Mouse (Mus musculus) E14TG2a.4 (cell line): Measurements from ENCODE around the gene Agpat2.

Experiments
- H3K27me3 ChIP-seq: 2 replicates; pipeline ENCODE4 v1.6.1; 2014; ENCODE audit warnings: low read length, control low read depth; ENCODE audit not compliant: insufficient read depth
- H3K36me3 ChIP-seq: 2 replicates; pipeline ENCODE4 v1.6.1; 2014; ENCODE audit warnings: low read length, control low read depth; ENCODE audit not compliant: insufficient read depth
- H3K4me1 ChIP-seq: replicated peaks from 2 replicates; pipeline ENCODE4 v1.6.1; 2014; ENCODE audit warnings: low read depth, low read length, control low read depth
- H3K4me3 ChIP-seq: replicated peaks from 2 replicates; pipeline ENCODE4 v1.5.1; 2014; ENCODE audit warnings: mild to moderate bottlenecking, low read length
- H3K9me3 ChIP-seq: 2 replicates; pipeline ENCODE4 v1.6.1; 2014; ENCODE audit warnings: low read length, control low read depth
- CTCF ChIP-seq: conservative IDR thresholded peaks from 2 replicates; pipeline ENCODE4 v1.5.1; 2014; ENCODE audit warnings: low read length
- NANOG ChIP-seq: IDR thresholded peaks from 2 replicates; pipeline ENCODE4 v1.6.1; 2014; ENCODE audit warnings: borderline replicate concordance, low read length, mixed read lengths
- POU5F1 ChIP-seq: IDR thresholded peaks from 2 replicates; pipeline ENCODE4 v1.6.1; 2014; ENCODE audit warnings: low read length, borderline replicate concordance

Agpat2 gene

DNA sequence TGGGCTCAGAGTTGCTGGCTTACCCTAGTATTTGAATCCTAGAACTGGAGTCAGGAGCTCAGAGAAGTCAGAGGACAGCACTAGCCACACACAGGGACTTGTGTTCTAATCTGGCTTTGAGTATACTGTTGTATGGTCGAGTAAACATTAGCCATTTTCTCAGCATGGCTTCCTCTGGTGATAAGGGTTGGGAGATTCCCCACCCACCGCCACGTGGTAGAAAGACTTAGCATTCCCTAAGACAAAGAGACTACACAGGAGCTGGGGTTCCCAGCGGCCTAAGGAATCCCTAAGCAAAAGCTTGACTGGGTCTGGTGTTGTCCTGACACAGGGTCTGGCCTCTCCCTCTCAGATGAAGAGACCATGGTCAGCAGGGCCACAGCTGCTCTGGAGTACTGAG is 27.8 kb downstream of the Agpat2 start:
- peaks cover 48% of the 10 kb centered on the region for H3K4me1 ChIP-seq
- no peaks in the 10 kb centered on the region for H3K36me3 ChIP-seq
- H3K9me3 ChIP-seq: no peaks in the 10 kb centered on the region
- TF ChIP-seq NANOG: no peak
- no peak for TF ChIP-seq POU5F1
- no peak overlapping the region; the same call in 1 of the 2 replicates for H3K4me3 ChIP-seq
- no peaks in the 10 kb centered on the region for H3K27me3 ChIP-seq

DNA sequence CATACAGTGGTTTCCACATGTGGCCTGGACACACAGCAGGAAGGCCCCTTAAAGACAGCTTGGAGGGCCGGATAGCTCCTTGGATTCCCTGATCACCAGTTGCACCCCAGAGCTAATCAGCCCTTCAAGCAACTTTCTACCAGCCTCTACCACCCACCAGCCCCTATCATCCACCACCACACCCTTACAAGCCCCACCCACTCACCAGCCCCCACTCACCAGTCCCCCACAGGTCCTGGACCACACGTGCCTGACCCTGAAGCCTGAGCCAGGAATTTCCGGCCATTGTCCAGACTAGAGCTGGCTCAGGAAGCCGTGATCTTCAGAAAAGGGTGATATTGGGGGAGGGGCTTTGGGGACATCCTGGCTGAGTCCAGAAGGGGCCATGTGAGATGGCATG is 28.4 kb downstream of the Agpat2 start:
- Histone ChIP-seq H3K4me1 (peaks cover 52% of the 10 kb centered on the region), H3K27me3 (no peaks in the 10 kb centered on the region), H3K36me3 (no peaks in the 10 kb centered on the region), H3K4me3 (no peak overlapping the region; the same call in 1 of the 2 replicates), H3K9me3 (no peaks in the 10 kb centered on the region)
- TF ChIP-seq NANOG: no peak
- no peak for TF ChIP-seq POU5F1
- no peak for TF ChIP-seq CTCF

DNA sequence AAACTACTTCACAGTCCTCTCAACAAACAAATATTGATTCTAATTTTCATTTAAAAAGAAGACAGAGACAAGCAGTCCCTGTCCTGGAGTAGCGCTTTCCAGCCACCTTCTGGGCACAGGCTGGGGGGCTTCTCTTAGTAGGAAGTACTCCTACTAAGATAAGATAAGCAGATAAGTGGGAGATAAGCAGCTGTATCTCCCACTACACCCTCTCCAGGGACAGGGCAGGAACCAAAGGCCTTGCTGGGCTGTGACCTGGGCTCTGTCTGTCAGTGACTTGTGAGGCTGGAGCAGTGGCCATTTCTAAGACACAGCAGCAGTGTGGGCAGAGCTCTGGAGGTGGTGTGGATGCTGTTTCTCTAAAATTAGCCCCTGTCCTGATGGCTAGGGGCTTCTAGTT is 28.8 kb downstream of the Agpat2 start:
- no peak for TF ChIP-seq POU5F1
- TF ChIP-seq NANOG: no peak
- no peak for TF ChIP-seq CTCF
- H3K9me3 ChIP-seq: no peaks in the 10 kb centered on the region
- peaks cover 57% of the 10 kb centered on the region for H3K4me1 ChIP-seq
- no peaks in the 10 kb centered on the region for H3K36me3 ChIP-seq
- no peaks in the 10 kb centered on the region for H3K27me3 ChIP-seq
- H3K4me3 ChIP-seq: no peak overlapping the region

DNA sequence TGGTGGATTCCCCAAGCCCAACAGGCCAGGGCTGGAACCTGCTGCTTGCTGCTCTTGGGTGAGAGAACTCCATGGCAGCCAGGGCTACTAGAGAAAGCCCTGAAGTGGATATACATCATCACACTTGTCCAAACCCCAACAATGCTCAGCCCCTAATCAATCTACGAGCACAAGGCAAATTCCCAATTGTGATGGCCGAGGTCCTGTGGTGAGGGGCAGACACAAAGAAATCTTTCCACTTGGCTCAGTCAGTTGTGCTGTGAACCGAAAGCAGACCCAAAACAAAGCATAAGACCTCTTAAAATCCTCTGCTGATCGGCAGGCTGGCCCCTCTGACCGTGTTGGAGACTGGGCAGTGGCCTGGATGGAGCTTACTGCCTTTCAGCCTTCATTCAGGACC is 29.4 kb downstream of the Agpat2 start:
- no peaks in the 10 kb centered on the region for H3K36me3 ChIP-seq
- peaks cover 62% of the 10 kb centered on the region for H3K4me1 ChIP-seq
- no peaks in the 10 kb centered on the region for H3K27me3 ChIP-seq
- TF ChIP-seq NANOG: no peak
- no peak for TF ChIP-seq POU5F1
- TF ChIP-seq CTCF: no peak
- no peaks in the 10 kb centered on the region for H3K9me3 ChIP-seq
- H3K4me3 ChIP-seq: no peak overlapping the region

DNA sequence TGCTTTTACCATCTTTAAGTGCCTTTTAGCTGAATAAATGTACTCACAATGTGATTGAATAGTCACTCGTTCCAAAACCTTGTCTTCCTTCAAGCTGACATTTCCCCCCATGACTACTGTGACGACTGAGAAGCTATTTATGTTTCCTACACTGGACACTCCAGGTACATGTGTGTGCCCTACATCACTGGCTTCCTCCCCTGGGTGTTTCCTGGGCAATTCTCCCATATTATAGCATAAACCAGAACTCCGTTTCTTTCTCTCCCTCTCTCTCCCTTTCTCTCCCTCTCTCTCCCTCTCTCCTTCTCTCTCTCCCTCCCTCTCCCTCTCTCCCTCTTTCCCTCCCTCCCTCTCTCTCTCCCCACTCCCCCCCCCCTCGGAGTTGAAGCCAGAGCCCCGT is 30.4 kb downstream of the Agpat2 start:
- no peak overlapping the region for H3K4me3 ChIP-seq
- no peaks in the 10 kb centered on the region for H3K36me3 ChIP-seq
- TF ChIP-seq NANOG (no peak), POU5F1 (no peak)
- peaks cover 64% of the 10 kb centered on the region for H3K4me1 ChIP-seq
- no peaks in the 10 kb centered on the region for H3K9me3 ChIP-seq
- no peaks in the 10 kb centered on the region for H3K27me3 ChIP-seq

DNA sequence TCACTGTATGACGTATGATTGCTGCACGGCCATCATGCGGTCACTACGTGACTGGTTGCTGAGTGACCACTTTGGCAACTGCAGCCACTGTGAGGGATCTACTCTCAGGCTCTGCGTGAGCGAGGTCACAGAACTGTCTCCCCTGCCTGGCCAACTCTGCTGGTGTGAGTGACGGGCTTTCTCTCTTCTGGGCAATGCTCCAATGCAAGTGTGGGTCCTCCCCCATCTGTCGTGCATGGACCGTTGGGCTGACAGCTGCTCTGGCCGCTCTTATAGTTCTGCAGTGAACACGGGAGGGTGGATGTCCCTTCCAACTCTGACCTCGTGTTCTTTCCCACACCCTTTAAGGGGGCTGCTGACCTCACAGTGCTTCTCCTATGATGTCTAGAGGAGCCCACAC is 30.8 kb downstream of the Agpat2 start:
- H3K27me3 ChIP-seq: no peaks in the 10 kb centered on the region
- H3K36me3 ChIP-seq: no peaks in the 10 kb centered on the region
- peaks cover 60% of the 10 kb centered on the region for H3K4me1 ChIP-seq
- no peaks in the 10 kb centered on the region for H3K9me3 ChIP-seq
- TF ChIP-seq NANOG: no peak
- no peak for TF ChIP-seq CTCF
- no peak for TF ChIP-seq POU5F1
- H3K4me3 ChIP-seq: no peak overlapping the region

DNA sequence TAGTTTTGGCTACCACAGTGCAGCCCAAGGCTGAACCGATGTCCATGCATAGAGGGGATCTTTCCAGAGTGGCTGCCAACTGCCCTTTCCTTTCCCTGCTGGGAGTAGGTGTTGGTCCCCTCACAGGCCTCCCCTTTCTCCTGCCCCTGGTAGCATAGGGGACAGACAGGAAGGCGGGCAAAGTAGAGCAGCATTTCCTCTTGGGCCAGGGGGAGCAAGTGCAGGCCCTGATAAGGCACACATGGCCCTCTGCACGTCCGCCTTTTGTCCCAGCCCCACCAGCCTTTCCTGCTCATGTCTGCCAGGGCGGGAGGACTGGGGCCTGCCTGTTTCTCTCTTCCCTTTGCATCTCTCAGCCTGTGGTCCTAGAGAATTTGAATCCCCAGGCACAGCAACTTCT is 32.4 kb downstream of the Agpat2 start:
- no peaks in the 10 kb centered on the region for H3K9me3 ChIP-seq
- no peaks in the 10 kb centered on the region for H3K36me3 ChIP-seq
- TF ChIP-seq NANOG: no peak
- no peak for TF ChIP-seq POU5F1
- no peak for TF ChIP-seq CTCF
- peak overlapping the region; percentile 39 for H3K4me3 ChIP-seq
- peaks cover 44% of the 10 kb centered on the region for H3K4me1 ChIP-seq
- no peaks in the 10 kb centered on the region for H3K27me3 ChIP-seq

DNA sequence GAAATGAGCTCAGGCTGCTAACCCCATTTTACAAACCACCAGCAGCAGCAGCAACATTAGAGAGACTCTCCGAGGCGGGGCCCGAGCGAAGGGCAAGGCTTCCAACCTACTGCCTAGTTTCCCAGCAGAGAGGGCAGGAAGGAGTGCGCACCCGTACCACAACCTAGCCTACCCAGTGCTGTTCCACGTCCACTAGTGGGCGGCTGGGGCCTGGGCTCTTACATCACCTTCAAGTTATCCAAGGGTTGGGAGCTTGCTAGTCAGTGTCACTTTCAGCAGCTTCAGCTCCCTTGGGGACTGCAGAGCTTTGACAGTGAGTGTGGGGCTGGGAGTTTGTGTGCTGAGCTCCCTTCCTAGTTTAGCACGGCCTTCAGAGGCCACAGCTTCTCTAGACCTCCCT is 32.8 kb downstream of the Agpat2 start:
- Histone ChIP-seq H3K9me3 (no peaks in the 10 kb centered on the region), H3K4me3 (peak overlapping the region; percentile 39; the same call in 1 of the 2 replicates), H3K36me3 (no peaks in the 10 kb centered on the region), H3K27me3 (no peaks in the 10 kb centered on the region), H3K4me1 (peaks cover 40% of the 10 kb centered on the region)
- TF ChIP-seq CTCF (no peak), POU5F1 (no peak), NANOG (no peak)

DNA sequence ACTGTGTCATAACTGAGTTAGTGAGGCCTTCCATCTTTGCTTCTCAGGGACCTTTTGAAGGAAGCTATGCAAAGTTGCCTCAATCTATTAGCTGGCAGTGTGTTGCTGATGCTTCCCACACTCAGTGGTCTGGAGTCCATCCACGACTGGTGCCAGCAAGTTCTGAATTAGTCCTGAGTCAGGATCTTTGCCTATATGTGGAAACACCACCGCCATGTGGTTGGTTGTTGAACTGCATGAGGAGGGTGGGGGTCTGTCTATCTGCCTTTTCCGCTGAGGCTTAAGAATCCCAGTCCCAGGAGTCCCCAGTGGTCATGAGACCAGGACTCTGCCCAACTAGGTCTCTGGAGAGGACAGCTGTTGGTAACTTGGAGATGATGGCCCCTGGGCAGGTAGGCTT is 34.2 kb downstream of the Agpat2 start:
- TF ChIP-seq CTCF: peak; percentile 100
- TF ChIP-seq NANOG: no peak
- Histone ChIP-seq H3K36me3 (no peaks in the 10 kb centered on the region), H3K27me3 (no peaks in the 10 kb centered on the region), H3K4me3 (no peak overlapping the region), H3K4me1 (peaks cover 30% of the 10 kb centered on the region), H3K9me3 (no peaks in the 10 kb centered on the region)
